Mouse (Mus musculus): ENCODE results near the gene 0610009B22Rik. TPM values are rescaled to one million over a fixed set of nuclear protein-coding genes. Genes with fewer than 3 reads are reported as not detected.
"Not testable (repeated sequence)": the region's sequence is repeated elsewhere in the genome, so short reads cannot be mapped to it uniquely, and the experiment has no call there.

0610009B22Rik gene
- polyA plus RNA-seq, 1 experiment: 22.2 TPM

GRCm38 (mm10) chr11:51671376-51671775 lies 17.3 kb downstream of the 0610009B22Rik start:
- Histone ChIP-seq H3ac (ENCODE audit: control insufficient read depth, insufficient read length, low read depth) (no peak overlapping the region), H3K79me3 (ENCODE audit: low read depth) (no peaks in the 10 kb centered on the region), H3K27me3 (ENCODE audit: control insufficient read depth, insufficient read depth, insufficient read length) (no peaks in the 10 kb centered on the region), H3K4me3 (ENCODE audit: insufficient read depth, poor library complexity, severe bottlenecking) (no peak overlapping the region), H3K36me3 (ENCODE audit: control insufficient read depth, insufficient read depth) (no peaks in the 10 kb centered on the region), H3K79me2 (ENCODE audit: control insufficient read depth, insufficient read depth) (no peaks in the 10 kb centered on the region)
- no peak for TF ChIP-seq CEBPB (IDR thresholded peaks at IDR 0.05; ENCODE audit: low read depth)
- TF ChIP-seq FOSL1 (IDR thresholded peaks at IDR 0.05; ENCODE audit: insufficient read depth, low read length, poor library complexity, severe bottlenecking): no peak

DNA sequence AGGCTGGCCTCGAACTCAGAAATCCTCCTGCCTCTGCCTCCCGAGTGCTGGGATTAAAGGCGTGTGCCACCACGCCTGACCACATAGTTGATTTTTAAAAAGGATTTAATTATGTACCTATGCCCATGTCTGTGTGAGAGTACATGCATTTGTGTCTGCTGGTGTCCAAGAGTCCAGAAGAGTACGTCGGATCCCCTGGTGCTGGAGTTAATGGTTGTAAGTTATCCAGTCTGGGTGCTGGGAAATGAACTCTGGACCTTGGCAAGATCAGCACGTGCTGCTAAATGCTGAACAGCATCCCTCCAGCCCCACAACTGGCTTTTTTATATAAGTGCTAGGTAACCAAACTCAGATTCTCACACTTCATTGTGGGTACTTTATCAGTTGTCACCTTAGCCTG lies 17.8 kb downstream of the 0610009B22Rik start:
- Histone ChIP-seq H3K79me2 (ENCODE audit: control insufficient read depth, insufficient read depth) (no peaks in the 10 kb centered on the region), H3K36me3 (ENCODE audit: control insufficient read depth, insufficient read depth) (no peaks in the 10 kb centered on the region), H3K27me3 (ENCODE audit: control insufficient read depth, insufficient read depth, insufficient read length) (no peaks in the 10 kb centered on the region), H3ac (ENCODE audit: control insufficient read depth, insufficient read length, low read depth) (no peak overlapping the region), H3K79me3 (ENCODE audit: low read depth) (no peaks in the 10 kb centered on the region), H3K4me3 (ENCODE audit: insufficient read depth, poor library complexity, severe bottlenecking) (no peak overlapping the region)
- no peak for TF ChIP-seq MAX (IDR thresholded peaks at IDR 0.05)
- TF ChIP-seq USF1 (IDR thresholded peaks at IDR 0.05; ENCODE audit: low read depth): no peak
- no peak for TF ChIP-seq FOSL1 (IDR thresholded peaks at IDR 0.05; ENCODE audit: insufficient read depth, low read length, poor library complexity, severe bottlenecking)
- TF ChIP-seq MYOD1 (IDR thresholded peaks at IDR 0.05; ENCODE audit: control insufficient read depth, insufficient read length, low read depth): no peak
- no peak for TF ChIP-seq CTCF (IDR thresholded peaks at IDR 0.05; ENCODE audit: control insufficient read depth, insufficient read depth, insufficient read length)
- TF ChIP-seq MYOG (IDR thresholded peaks at IDR 0.05; ENCODE audit: control insufficient read depth, extremely low read depth, insufficient read length): no peak
- TF ChIP-seq CEBPB (IDR thresholded peaks at IDR 0.05; ENCODE audit: low read depth): no peak

GRCm38 (mm10) chr11:51664747-51665146 lies 23.9 kb downstream of the 0610009B22Rik start:
- H3K36me3 ChIP-seq (ENCODE audit: control insufficient read depth, insufficient read depth); H3K79me3 ChIP-seq (ENCODE audit: low read depth); H3K79me2 ChIP-seq (ENCODE audit: control insufficient read depth, insufficient read depth); H3ac ChIP-seq (ENCODE audit: control insufficient read depth, insufficient read length, low read depth); H3K27me3 ChIP-seq (ENCODE audit: control insufficient read depth, insufficient read depth, insufficient read length); H3K4me3 ChIP-seq (ENCODE audit: insufficient read depth, poor library complexity, severe bottlenecking): not testable (repeated sequence)

- no peak overlapping the region for H3K4me3 ChIP-seq (ENCODE audit: insufficient read depth, poor library complexity, severe bottlenecking)
- H3K36me3 ChIP-seq (ENCODE audit: control insufficient read depth, insufficient read depth): no peaks in the 10 kb centered on the region
- no peaks in the 10 kb centered on the region for H3K27me3 ChIP-seq (ENCODE audit: control insufficient read depth, insufficient read depth, insufficient read length)
- no peaks in the 10 kb centered on the region for H3K79me2 ChIP-seq (ENCODE audit: control insufficient read depth, insufficient read depth)
- TF ChIP-seq CTCF (IDR thresholded peaks at IDR 0.05; ENCODE audit: control insufficient read depth, insufficient read depth, insufficient read length): no peak
- no peak for TF ChIP-seq USF1 (IDR thresholded peaks at IDR 0.05; ENCODE audit: low read depth)
- TF ChIP-seq MYOG (IDR thresholded peaks at IDR 0.05; ENCODE audit: control insufficient read depth, extremely low read depth, insufficient read length): no peak
- no peak for TF ChIP-seq MYOD1 (IDR thresholded peaks at IDR 0.05; ENCODE audit: control insufficient read depth, insufficient read length, low read depth)
- TF ChIP-seq FOSL1 (IDR thresholded peaks at IDR 0.05; ENCODE audit: insufficient read depth, low read length, poor library complexity, severe bottlenecking): no peak
- TF ChIP-seq CEBPB (IDR thresholded peaks at IDR 0.05; ENCODE audit: low read depth): no peak
- TF ChIP-seq MAX (IDR thresholded peaks at IDR 0.05): no peak
- H3K79me3 ChIP-seq (ENCODE audit: low read depth): no peaks in the 10 kb centered on the region
- no peak overlapping the region for H3ac ChIP-seq (ENCODE audit: control insufficient read depth, insufficient read length, low read depth)
These were observed 26.0 kb downstream of the 0610009B22Rik start for GRCm38 (mm10) chr11:51662632-51663031.

GRCm38 (mm10) chr11:51661867-51662365 lies 26.8 kb downstream of the 0610009B22Rik start:
- Histone ChIP-seq H3K36me3 (ENCODE audit: control insufficient read depth, insufficient read depth) (no peaks in the 10 kb centered on the region), H3K79me2 (ENCODE audit: control insufficient read depth, insufficient read depth) (no peaks in the 10 kb centered on the region), H3K27me3 (ENCODE audit: control insufficient read depth, insufficient read depth, insufficient read length) (no peaks in the 10 kb centered on the region), H3K4me3 (ENCODE audit: insufficient read depth, poor library complexity, severe bottlenecking) (no peak overlapping the region), H3K79me3 (ENCODE audit: low read depth) (no peaks in the 10 kb centered on the region), H3ac (ENCODE audit: control insufficient read depth, insufficient read length, low read depth) (no peak overlapping the region)
- TF ChIP-seq USF1 (IDR thresholded peaks at IDR 0.05; ENCODE audit: low read depth) (no peak), MAX (IDR thresholded peaks at IDR 0.05) (no peak), FOSL1 (IDR thresholded peaks at IDR 0.05; ENCODE audit: insufficient read depth, low read length, poor library complexity, severe bottlenecking) (no peak), MYOG (IDR thresholded peaks at IDR 0.05; ENCODE audit: control insufficient read depth, extremely low read depth, insufficient read length) (no peak), MYOD1 (IDR thresholded peaks at IDR 0.05; ENCODE audit: control insufficient read depth, insufficient read length, low read depth) (no peak), CTCF (IDR thresholded peaks at IDR 0.05; ENCODE audit: control insufficient read depth, insufficient read depth, insufficient read length) (no peak), CEBPB (IDR thresholded peaks at IDR 0.05; ENCODE audit: low read depth) (no peak)

DNA sequence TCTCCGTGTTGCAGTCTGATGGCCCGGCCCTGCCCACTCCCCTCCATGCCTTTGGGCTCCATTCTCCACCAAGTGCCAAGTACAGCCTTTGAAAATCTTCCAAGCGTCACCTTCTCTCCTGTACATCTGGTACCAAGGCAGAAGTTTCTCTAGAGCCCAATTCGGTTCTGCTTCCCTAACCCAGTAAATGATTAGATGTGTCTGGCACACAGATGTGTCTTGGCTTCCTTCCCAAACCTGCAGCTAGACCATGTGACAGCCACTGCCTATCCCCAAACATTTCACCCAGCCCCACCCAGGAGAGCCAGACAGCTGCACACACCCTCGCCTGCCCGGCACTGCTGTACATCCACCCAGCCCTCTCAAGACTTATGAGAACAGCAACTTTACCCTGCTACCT lies 30.0 kb downstream of the 0610009B22Rik start:
- TF ChIP-seq MYOD1 (IDR thresholded peaks at IDR 0.05; ENCODE audit: control insufficient read depth, insufficient read length, low read depth) (no peak), USF1 (IDR thresholded peaks at IDR 0.05; ENCODE audit: low read depth) (peak; percentile 42)
- Histone ChIP-seq H3K79me3 (ENCODE audit: low read depth) (no peaks in the 10 kb centered on the region), H3K4me3 (ENCODE audit: insufficient read depth, poor library complexity, severe bottlenecking) (no peak overlapping the region), H3K27me3 (ENCODE audit: control insufficient read depth, insufficient read depth, insufficient read length) (no peaks in the 10 kb centered on the region), H3ac (ENCODE audit: control insufficient read depth, insufficient read length, low read depth) (no peak overlapping the region), H3K79me2 (ENCODE audit: control insufficient read depth, insufficient read depth) (no peaks in the 10 kb centered on the region), H3K36me3 (ENCODE audit: control insufficient read depth, insufficient read depth) (no peaks in the 10 kb centered on the region)

Measured in C2C12 (cell line).